Mouse (Mus musculus): ENCODE results near the gene Nrf1. TPM values are rescaled to one million over a fixed set of nuclear protein-coding genes. Genes with fewer than 3 reads are reported as not detected.

Gene Nrf1
- polyA plus RNA-seq, 1 experiment from 2014 or later = 69.9 TPM

GRCm38 (mm10) chr6:30121600-30121999, 73.8 kb downstream of the Nrf1 start:
- H3K4me3 ChIP-seq (ENCODE audit: low read depth, low read length) = no peak overlapping the region
- H3K27ac ChIP-seq (ENCODE audit: low read depth, low read length) = no peak overlapping the region
- no peaks in the 10 kb centered on the region for H3K36me3 ChIP-seq (ENCODE audit: control insufficient read depth, insufficient read depth, low read length)
- 75% methylated on average over 1 of the region's 1 CpGs for WGBS
- no peaks in the 10 kb centered on the region for H3K4me1 ChIP-seq (replicated peaks; ENCODE audit: control insufficient read depth, insufficient read depth, low read length)
- H3K9ac ChIP-seq (ENCODE audit: low read depth, low read length) = no peak overlapping the region
- DNase-seq (ENCODE audit: low spot score) (no peak), ATAC-seq (ENCODE audit: low FRiP score) (no peak)
- H3K9me3 ChIP-seq (ENCODE audit: control insufficient read depth, low read length) = no peaks in the 10 kb centered on the region
- no peaks in the 10 kb centered on the region for H3K27me3 ChIP-seq (ENCODE audit: control insufficient read depth, insufficient read depth, low read length)
- H3K4me2 ChIP-seq (replicated peaks; ENCODE audit: low read depth, low read length) = no peak overlapping the region

- Histone ChIP-seq H3K36me3 (ENCODE audit: control insufficient read depth, insufficient read depth, low read length) (peaks cover 3% of the 10 kb centered on the region; the same call in 1 of the 2 replicates), H3K27me3 (ENCODE audit: control insufficient read depth, insufficient read depth, low read length) (no peaks in the 10 kb centered on the region), H3K4me2 (replicated peaks; ENCODE audit: low read depth, low read length) (no peak overlapping the region), H3K9ac (ENCODE audit: low read depth, low read length) (no peak overlapping the region), H3K4me1 (replicated peaks; ENCODE audit: control insufficient read depth, insufficient read depth, low read length) (no peaks in the 10 kb centered on the region), H3K9me3 (ENCODE audit: control insufficient read depth, low read length) (no peaks in the 10 kb centered on the region), H3K27ac (ENCODE audit: low read depth, low read length) (no peak overlapping the region), H3K4me3 (ENCODE audit: low read depth, low read length) (no peak overlapping the region)
- WGBS = 85% methylated on average over 1 of the region's 1 CpGs
- ATAC-seq (ENCODE audit: low FRiP score) (no peak), DNase-seq (ENCODE audit: low spot score) (no peak)
These were observed 75.6 kb downstream of the Nrf1 start for GRCm38 (mm10) chr6:30123391-30123790.

GRCm38 (mm10) chr6:30126060-30126459, 78.3 kb downstream of the Nrf1 start:
- H3K9ac ChIP-seq (ENCODE audit: low read depth, low read length) = no peak overlapping the region
- H3K27ac ChIP-seq (ENCODE audit: low read depth, low read length) = no peak overlapping the region
- no peaks in the 10 kb centered on the region for H3K4me1 ChIP-seq (replicated peaks; ENCODE audit: control insufficient read depth, insufficient read depth, low read length)
- H3K4me2 ChIP-seq (replicated peaks; ENCODE audit: low read depth, low read length) = no peak overlapping the region
- DNase-seq (ENCODE audit: low spot score) = no peak
- H3K27me3 ChIP-seq (ENCODE audit: control insufficient read depth, insufficient read depth, low read length) = no peaks in the 10 kb centered on the region
- no peaks in the 10 kb centered on the region for H3K9me3 ChIP-seq (ENCODE audit: control insufficient read depth, low read length)
- 93% methylated on average over 7 of the region's 7 CpGs for WGBS
- no peak for ATAC-seq (ENCODE audit: low FRiP score)
- peaks cover 3% of the 10 kb centered on the region; the same call in 1 of the 2 replicates for H3K36me3 ChIP-seq (ENCODE audit: control insufficient read depth, insufficient read depth, low read length)
- H3K4me3 ChIP-seq (ENCODE audit: low read depth, low read length) = no peak overlapping the region

GRCm38 (mm10) chr6:30126766-30127165, 79.0 kb downstream of the Nrf1 start:
- peaks cover 3% of the 10 kb centered on the region; the same call in 1 of the 2 replicates for H3K36me3 ChIP-seq (ENCODE audit: control insufficient read depth, insufficient read depth, low read length)
- WGBS = 93% methylated on average over 7 of the region's 9 CpGs

GRCm38 (mm10) chr6:30132399-30132798, 84.6 kb downstream of the Nrf1 start:
- H3K4me2 ChIP-seq (replicated peaks; ENCODE audit: low read depth, low read length) = no peak overlapping the region
- DNase-seq (ENCODE audit: low spot score) = no peak
- H3K4me3 ChIP-seq (ENCODE audit: low read depth, low read length) = no peak overlapping the region
- no peaks in the 10 kb centered on the region for H3K9me3 ChIP-seq (ENCODE audit: control insufficient read depth, low read length)
- H3K9ac ChIP-seq (ENCODE audit: low read depth, low read length) = no peak overlapping the region
- H3K27me3 ChIP-seq (ENCODE audit: control insufficient read depth, insufficient read depth, low read length) = no peaks in the 10 kb centered on the region
- WGBS = 93% methylated on average over 3 of the region's 3 CpGs
- H3K4me1 ChIP-seq (replicated peaks; ENCODE audit: control insufficient read depth, insufficient read depth, low read length) = no peaks in the 10 kb centered on the region
- H3K36me3 ChIP-seq (ENCODE audit: control insufficient read depth, insufficient read depth, low read length) = peaks cover 3% of the 10 kb centered on the region; the same call in 1 of the 2 replicates
- no peak for ATAC-seq (ENCODE audit: low FRiP score)
- H3K27ac ChIP-seq (ENCODE audit: low read depth, low read length) = no peak overlapping the region

More at GRCm38 (mm10) chr6:30126766-30127165, 79.0 kb downstream of the Nrf1 start:
- H3K9ac ChIP-seq (ENCODE audit: low read depth, low read length) = no peak overlapping the region
- H3K4me3 ChIP-seq (ENCODE audit: low read depth, low read length) = no peak overlapping the region
- H3K27ac ChIP-seq (ENCODE audit: low read depth, low read length) = no peak overlapping the region
- no peaks in the 10 kb centered on the region for H3K27me3 ChIP-seq (ENCODE audit: control insufficient read depth, insufficient read depth, low read length)
- no peak for DNase-seq (ENCODE audit: low spot score)
- H3K4me1 ChIP-seq (replicated peaks; ENCODE audit: control insufficient read depth, insufficient read depth, low read length) = no peaks in the 10 kb centered on the region
- H3K4me2 ChIP-seq (replicated peaks; ENCODE audit: low read depth, low read length) = no peak overlapping the region
- no peaks in the 10 kb centered on the region for H3K9me3 ChIP-seq (ENCODE audit: control insufficient read depth, low read length)
- ATAC-seq (ENCODE audit: low FRiP score) = no peak

GRCm38 (mm10) chr6:30135590-30135989, 87.8 kb downstream of the Nrf1 start:
- H3K9ac ChIP-seq (ENCODE audit: low read depth, low read length) = no peak overlapping the region
- WGBS = 55% methylated on average over 3 of the region's 3 CpGs
- no peak overlapping the region for H3K4me3 ChIP-seq (ENCODE audit: low read depth, low read length)
- ATAC-seq (ENCODE audit: low FRiP score) (no peak), DNase-seq (ENCODE audit: low spot score) (no peak)
- no peak overlapping the region for H3K4me2 ChIP-seq (replicated peaks; ENCODE audit: low read depth, low read length)
- no peaks in the 10 kb centered on the region for H3K4me1 ChIP-seq (replicated peaks; ENCODE audit: control insufficient read depth, insufficient read depth, low read length)
- 0 out of 2 replicates have a peak, but pooled peaks cover 3% of the 10 kb centered on the region for H3K36me3 ChIP-seq (ENCODE audit: control insufficient read depth, insufficient read depth, low read length)
- H3K27me3 ChIP-seq (ENCODE audit: control insufficient read depth, insufficient read depth, low read length) = no peaks in the 10 kb centered on the region
- H3K9me3 ChIP-seq (ENCODE audit: control insufficient read depth, low read length) = no peaks in the 10 kb centered on the region
- H3K27ac ChIP-seq (ENCODE audit: low read depth, low read length) = no peak overlapping the region

- DNase-seq (ENCODE audit: low spot score) = no peak
- Histone ChIP-seq H3K4me1 (replicated peaks; ENCODE audit: control insufficient read depth, insufficient read depth, low read length) (no peaks in the 10 kb centered on the region), H3K9me3 (ENCODE audit: control insufficient read depth, low read length) (no peaks in the 10 kb centered on the region), H3K4me3 (ENCODE audit: low read depth, low read length) (no peak overlapping the region), H3K36me3 (ENCODE audit: control insufficient read depth, insufficient read depth, low read length) (0 out of 2 replicates have a peak, but pooled peaks cover 8% of the 10 kb centered on the region), H3K9ac (ENCODE audit: low read depth, low read length) (no peak overlapping the region), H3K4me2 (replicated peaks; ENCODE audit: low read depth, low read length) (no peak overlapping the region), H3K27ac (ENCODE audit: low read depth, low read length) (no peak overlapping the region), H3K27me3 (ENCODE audit: control insufficient read depth, insufficient read depth, low read length) (no peaks in the 10 kb centered on the region)
- ATAC-seq (ENCODE audit: low FRiP score) = no peak
- 74% methylated on average over 2 of the region's 2 CpGs for WGBS
These were observed 89.4 kb downstream of the Nrf1 start for GRCm38 (mm10) chr6:30137227-30137626.

GRCm38 (mm10) chr6:30139329-30140045, 91.7 kb downstream of the Nrf1 start:
- WGBS = 94% methylated on average over 7 of the region's 7 CpGs
- Histone ChIP-seq H3K4me2 (replicated peaks; ENCODE audit: low read depth, low read length) (no peak overlapping the region), H3K9me3 (ENCODE audit: control insufficient read depth, low read length) (no peaks in the 10 kb centered on the region), H3K27me3 (ENCODE audit: control insufficient read depth, insufficient read depth, low read length) (no peaks in the 10 kb centered on the region), H3K27ac (ENCODE audit: low read depth, low read length) (no peak overlapping the region), H3K4me1 (replicated peaks; ENCODE audit: control insufficient read depth, insufficient read depth, low read length) (no peaks in the 10 kb centered on the region), H3K4me3 (ENCODE audit: low read depth, low read length) (no peak overlapping the region), H3K9ac (ENCODE audit: low read depth, low read length) (no peak overlapping the region), H3K36me3 (ENCODE audit: control insufficient read depth, insufficient read depth, low read length) (peaks cover 12% of the 10 kb centered on the region; the same call in 1 of the 2 replicates)
- no peak for ATAC-seq (ENCODE audit: low FRiP score)
- DNase-seq (ENCODE audit: low spot score) = no peak

- Histone ChIP-seq H3K4me1 (replicated peaks; ENCODE audit: control insufficient read depth, insufficient read depth, low read length) (no peaks in the 10 kb centered on the region), H3K9ac (ENCODE audit: low read depth, low read length) (no peak overlapping the region), H3K36me3 (ENCODE audit: control insufficient read depth, insufficient read depth, low read length) (peaks cover 12% of the 10 kb centered on the region; the same call in 1 of the 2 replicates), H3K27ac (ENCODE audit: low read depth, low read length) (no peak overlapping the region), H3K4me3 (ENCODE audit: low read depth, low read length) (no peak overlapping the region), H3K4me2 (replicated peaks; ENCODE audit: low read depth, low read length) (no peak overlapping the region), H3K27me3 (ENCODE audit: control insufficient read depth, insufficient read depth, low read length) (no peaks in the 10 kb centered on the region), H3K9me3 (ENCODE audit: control insufficient read depth, low read length) (no peaks in the 10 kb centered on the region)
- DNase-seq (ENCODE audit: low spot score) (no peak), ATAC-seq (ENCODE audit: low FRiP score) (no peak)
- WGBS = 93% methylated on average over 4 of the region's 4 CpGs
These were observed 95.5 kb downstream of the Nrf1 start for GRCm38 (mm10) chr6:30143263-30143662.

Data from hindbrain, embryonic 11.5 days (tissue).